Mouse (Mus musculus): ENCODE measurements at regions not wholly inside any gene's neighbourhood (a gene's known extent, or its start where the extent isn't known, plus 50 kb on each side); places are given as distances from the start of the nearest gene placed in this dataset.

- TF ChIP-seq CTCF (IDR thresholded peaks at IDR 0.05; ENCODE audit: low read depth) (no peak), EP300 (IDR thresholded peaks at IDR 0.05; ENCODE audit: low read depth) (no peak)
Measured at GRCm38 (mm10) chr8:103400143-103400542, 614.7 kb upstream of the Cdh11 start.
